Mouse (Mus musculus): Measurements from ENCODE around the gene Got2. TPM values are rescaled to one million over a fixed set of nuclear protein-coding genes. Genes with fewer than 3 reads are reported as not detected.
A peak's percentile ranks its signal among the peaks of the same experiment; 100 is the strongest.

Got2 gene
- polyA plus RNA-seq, 2 experiments: 69.8 to 107 TPM

GRCm38 (mm10) chr8:95822699-95823098, 65.6 kb downstream of the Got2 start:
- H3K27ac ChIP-seq: no peak overlapping the region
- WGBS (ENCODE audit: insufficient replicate concordance): 45% methylated on average over 3 of the region's 3 CpGs
- no peaks in the 10 kb centered on the region for H3K9me3 ChIP-seq (ENCODE audit: control insufficient read depth, low read length)
- DNase-seq (ENCODE audit: low read depth in 3 of 3, low spot score in 3 of 3) (no peak), ATAC-seq (ENCODE audit: insufficient read depth) (no peak)
- H3K27me3 ChIP-seq (ENCODE audit: control insufficient read depth, insufficient read depth, low read length): no peaks in the 10 kb centered on the region
- no peaks in the 10 kb centered on the region for H3K36me3 ChIP-seq (replicated peaks; ENCODE audit: control insufficient read depth, insufficient read depth, low read depth)
- no peak overlapping the region for H3K4me2 ChIP-seq (ENCODE audit: low read depth)
- no peak overlapping the region for H3K9ac ChIP-seq (replicated peaks)
- peaks cover 0 to 6% of the 10 kb centered on the region in 2 experiments; a peak in 2 of 4 replicates for H3K4me1 ChIP-seq (replicated peaks; ENCODE audit: control insufficient read depth in 2 of 2, insufficient read depth in 2 of 2, low read length in 1 of 2)
- TF ChIP-seq CTCF (IDR thresholded peaks at IDR 0.05; ENCODE audit: low read depth) (no peak), EP300 (IDR thresholded peaks at IDR 0.05; ENCODE audit: low read depth) (no peak)
- H3K4me3 ChIP-seq (ENCODE audit: insufficient read depth in 1 of 2, low read depth in 2 of 2, low read length in 2 of 2): no peak overlapping the region

GRCm38 (mm10) chr8:95822096-95822495, 66.3 kb downstream of the Got2 start:
- Histone ChIP-seq H3K36me3 (replicated peaks; ENCODE audit: control insufficient read depth, insufficient read depth, low read depth) (no peaks in the 10 kb centered on the region), H3K4me3 (ENCODE audit: insufficient read depth in 1 of 2, low read depth in 2 of 2, low read length in 2 of 2) (no peak overlapping the region), H3K9ac (replicated peaks) (no peak overlapping the region), H3K27ac (no peak overlapping the region), H3K9me3 (ENCODE audit: control insufficient read depth, low read length) (no peaks in the 10 kb centered on the region), H3K4me2 (ENCODE audit: low read depth) (no peak overlapping the region), H3K27me3 (ENCODE audit: control insufficient read depth, insufficient read depth, low read length) (no peaks in the 10 kb centered on the region), H3K4me1 (replicated peaks; ENCODE audit: control insufficient read depth in 2 of 2, insufficient read depth in 2 of 2, low read length in 1 of 2) (peaks cover 0 to 6% of the 10 kb centered on the region in 2 experiments; a peak in 2 of 4 replicates)
- 62% methylated on average over 5 of the region's 5 CpGs for WGBS (ENCODE audit: insufficient replicate concordance)
- DNase-seq (ENCODE audit: low read depth in 3 of 3, low spot score in 3 of 3): no peak
- TF ChIP-seq EP300 (IDR thresholded peaks at IDR 0.05; ENCODE audit: low read depth) (no peak), CTCF (IDR thresholded peaks at IDR 0.05; ENCODE audit: low read depth) (no peak)
- no peak for ATAC-seq (ENCODE audit: insufficient read depth)

- peak; percentile 70 for ATAC-seq (ENCODE audit: insufficient read depth)
- Histone ChIP-seq H3K4me2 (ENCODE audit: low read depth) (no peak overlapping the region), H3K36me3 (replicated peaks; ENCODE audit: control insufficient read depth, insufficient read depth, low read depth) (no peaks in the 10 kb centered on the region), H3K9me3 (ENCODE audit: control insufficient read depth, low read length) (no peaks in the 10 kb centered on the region), H3K4me3 (ENCODE audit: insufficient read depth in 1 of 2, low read depth in 2 of 2, low read length in 2 of 2) (no peak overlapping the region), H3K4me1 (replicated peaks; ENCODE audit: control insufficient read depth in 2 of 2, insufficient read depth in 2 of 2, low read length in 1 of 2) (peaks cover 0 to 6% of the 10 kb centered on the region in 2 experiments; a peak in 2 of 4 replicates), H3K27ac (no peak overlapping the region), H3K27me3 (ENCODE audit: control insufficient read depth, insufficient read depth, low read length) (no peaks in the 10 kb centered on the region), H3K9ac (replicated peaks) (no peak overlapping the region)
- TF ChIP-seq EP300 (IDR thresholded peaks at IDR 0.05; ENCODE audit: low read depth) (no peak), CTCF (IDR thresholded peaks at IDR 0.05; ENCODE audit: low read depth) (no peak)
- peak in 1 of 3 experiments; percentile 46 for DNase-seq (ENCODE audit: low read depth in 3 of 3, low spot score in 3 of 3)
- WGBS (ENCODE audit: insufficient replicate concordance): 65% methylated on average over 6 of the region's 6 CpGs
These were observed 67.1 kb downstream of the Got2 start for GRCm38 (mm10) chr8:95821266-95821665.

GRCm38 (mm10) chr8:95818211-95818610, 70.1 kb downstream of the Got2 start:
- ATAC-seq (ENCODE audit: insufficient read depth) (no peak), DNase-seq (ENCODE audit: low read depth in 3 of 3, low spot score in 3 of 3) (no peak)
- no peak overlapping the region for H3K27ac ChIP-seq
- no peaks in the 10 kb centered on the region for H3K9me3 ChIP-seq (ENCODE audit: control insufficient read depth, low read length)
- H3K27me3 ChIP-seq (ENCODE audit: control insufficient read depth, insufficient read depth, low read length): no peaks in the 10 kb centered on the region
- TF ChIP-seq EP300 (IDR thresholded peaks at IDR 0.05; ENCODE audit: low read depth) (no peak), CTCF (IDR thresholded peaks at IDR 0.05; ENCODE audit: low read depth) (no peak)
- H3K4me3 ChIP-seq (ENCODE audit: insufficient read depth in 1 of 2, low read depth in 2 of 2, low read length in 2 of 2): no peak overlapping the region
- H3K36me3 ChIP-seq (replicated peaks; ENCODE audit: control insufficient read depth, insufficient read depth, low read depth): no peaks in the 10 kb centered on the region
- no peak overlapping the region for H3K4me2 ChIP-seq (ENCODE audit: low read depth)
- 52% methylated on average over 1 of the region's 1 CpGs for WGBS (ENCODE audit: insufficient replicate concordance)
- H3K4me1 ChIP-seq (replicated peaks; ENCODE audit: control insufficient read depth in 2 of 2, insufficient read depth in 2 of 2, low read length in 1 of 2): peaks cover 0 to 6% of the 10 kb centered on the region in 2 experiments; a peak in 2 of 4 replicates
- H3K9ac ChIP-seq (replicated peaks): no peak overlapping the region

- no peak for ATAC-seq (ENCODE audit: insufficient read depth)
- TF ChIP-seq EP300 (IDR thresholded peaks at IDR 0.05; ENCODE audit: low read depth): no peak
- no peak for TF ChIP-seq CTCF (IDR thresholded peaks at IDR 0.05; ENCODE audit: low read depth)
- no peaks in the 10 kb centered on the region for H3K27me3 ChIP-seq (ENCODE audit: control insufficient read depth, insufficient read depth, low read length)
- H3K9ac ChIP-seq (replicated peaks): no peak overlapping the region
- no peak overlapping the region for H3K4me3 ChIP-seq (ENCODE audit: insufficient read depth in 1 of 2, low read depth in 2 of 2, low read length in 2 of 2)
- no peaks in the 10 kb centered on the region for H3K36me3 ChIP-seq (replicated peaks; ENCODE audit: control insufficient read depth, insufficient read depth, low read depth)
- H3K27ac ChIP-seq: no peak overlapping the region
- WGBS (ENCODE audit: insufficient replicate concordance): 51% methylated on average over 3 of the region's 3 CpGs
- no peak for DNase-seq (ENCODE audit: low read depth in 3 of 3, low spot score in 3 of 3)
- H3K4me2 ChIP-seq (ENCODE audit: low read depth): no peak overlapping the region
- peaks cover 0 to 5% of the 10 kb centered on the region in 2 experiments; a peak in 2 of 4 replicates for H3K4me1 ChIP-seq (replicated peaks; ENCODE audit: control insufficient read depth in 2 of 2, insufficient read depth in 2 of 2, low read length in 1 of 2)
- H3K9me3 ChIP-seq (ENCODE audit: control insufficient read depth, low read length): no peaks in the 10 kb centered on the region
These were observed 70.8 kb downstream of the Got2 start for GRCm38 (mm10) chr8:95817597-95817996.
